Mouse (Mus musculus) T-helper 2 cell (primary cell): ENCODE measurements around the gene Tlcd2.
"Not testable (repeated sequence)": the region's sequence is repeated elsewhere in the genome, so short reads cannot be mapped to it uniquely, and the experiment has no call there.

Experiments
- in situ Hi-C: fragments of 300-600 bp; cut with MboI, MseI; formaldehyde crosslinking; loops from one replicate; pipeline ENCODE4 v1.15.1; 2025; ENCODE audit warnings: high pct_unique_total_duplicates

Gene Tlcd2

DNA sequence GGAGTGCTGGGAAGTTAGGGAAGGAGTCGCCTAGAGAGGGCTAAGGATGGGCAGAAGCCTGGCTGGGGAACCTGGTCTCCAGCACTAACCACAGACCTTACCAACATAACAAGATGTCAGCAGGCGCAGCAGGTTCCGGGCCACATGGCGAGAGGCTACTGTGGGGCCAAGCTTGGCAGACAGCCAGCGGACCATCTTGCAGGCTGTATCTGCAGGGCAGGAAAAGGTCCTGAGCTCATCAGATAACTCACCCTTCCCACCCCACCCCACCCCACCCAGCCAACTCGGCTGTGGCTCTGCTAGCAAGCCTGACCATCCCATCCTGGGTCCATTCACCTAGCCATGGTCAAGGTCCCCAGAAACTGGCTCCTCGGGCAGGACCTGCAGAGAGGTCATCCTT is 11.8 kb upstream of the Tlcd2 start:
- in situ Hi-C loops: no loop called here

DNA sequence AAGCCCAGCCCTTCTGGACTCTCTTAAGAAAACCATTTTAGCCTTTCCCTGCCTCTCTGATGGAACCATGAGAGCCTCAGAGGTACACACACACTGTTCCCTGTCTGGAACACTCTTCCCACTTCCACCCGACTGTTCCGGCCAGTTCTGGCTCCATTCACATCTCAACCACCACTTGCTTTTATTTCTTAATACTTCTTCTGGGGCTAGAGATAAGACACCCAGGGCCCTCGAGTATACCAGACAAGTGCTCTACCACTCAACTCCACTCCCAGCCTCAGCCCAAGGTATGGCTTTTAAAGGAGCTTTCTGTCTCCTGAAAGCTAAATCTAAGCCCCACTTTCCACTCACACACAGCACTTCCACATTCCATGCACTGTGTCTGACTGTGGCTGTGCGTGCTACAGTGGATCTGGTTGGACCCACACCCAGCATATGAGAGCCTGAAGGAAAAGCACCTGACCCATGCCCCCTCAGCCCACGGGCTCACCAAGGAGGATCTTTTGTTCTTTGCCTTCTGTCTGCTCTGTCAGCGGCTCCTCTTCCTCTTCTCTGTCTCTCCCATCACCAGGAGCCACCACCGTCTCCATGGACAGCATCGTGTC is 11.1 kb upstream of the Tlcd2 start:
- in situ Hi-C loops: no loop called here

DNA sequence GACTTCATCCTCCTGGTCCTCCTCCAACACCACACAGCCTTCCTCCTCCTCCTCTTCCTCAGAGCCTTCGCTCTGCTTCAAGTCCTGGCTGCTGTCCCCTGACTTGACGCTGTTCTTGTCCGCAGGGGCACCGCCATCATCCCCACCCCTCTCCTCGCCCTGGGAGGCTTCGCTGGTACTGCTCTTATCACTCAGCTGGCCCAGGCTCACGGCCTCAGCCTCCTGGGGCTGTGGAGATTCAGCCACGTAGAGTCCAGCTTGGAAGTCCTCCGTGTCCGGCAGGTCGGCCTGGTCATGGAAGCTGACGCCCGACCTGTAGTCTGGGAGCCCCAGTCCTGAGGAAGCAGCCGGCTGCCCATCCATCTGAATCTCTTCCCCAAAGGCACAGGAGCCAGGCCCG is 10.6 kb upstream of the Tlcd2 start:
- in situ Hi-C loops: no loop called here

DNA sequence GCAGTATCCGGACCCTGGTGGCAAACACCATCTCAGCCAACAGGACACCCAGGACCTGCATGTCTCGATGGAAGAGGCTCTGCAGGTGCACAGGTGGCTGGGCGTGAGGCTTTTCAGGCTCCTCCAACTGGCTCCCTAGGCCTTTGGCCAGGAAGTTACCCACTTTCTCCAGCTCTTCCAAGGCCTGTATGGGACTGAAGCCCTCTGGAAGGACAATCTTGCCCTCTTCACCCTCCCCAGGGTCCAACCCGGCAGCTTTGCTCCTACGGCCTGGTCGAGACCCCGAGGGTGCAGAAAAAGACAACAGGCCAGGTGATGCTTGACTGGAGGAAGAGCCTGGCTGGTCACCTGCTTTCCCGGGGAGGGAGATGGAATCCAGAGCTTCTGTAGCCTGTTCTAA is 9.4 kb upstream of the Tlcd2 start:
- in situ Hi-C loops: no loop called here

DNA sequence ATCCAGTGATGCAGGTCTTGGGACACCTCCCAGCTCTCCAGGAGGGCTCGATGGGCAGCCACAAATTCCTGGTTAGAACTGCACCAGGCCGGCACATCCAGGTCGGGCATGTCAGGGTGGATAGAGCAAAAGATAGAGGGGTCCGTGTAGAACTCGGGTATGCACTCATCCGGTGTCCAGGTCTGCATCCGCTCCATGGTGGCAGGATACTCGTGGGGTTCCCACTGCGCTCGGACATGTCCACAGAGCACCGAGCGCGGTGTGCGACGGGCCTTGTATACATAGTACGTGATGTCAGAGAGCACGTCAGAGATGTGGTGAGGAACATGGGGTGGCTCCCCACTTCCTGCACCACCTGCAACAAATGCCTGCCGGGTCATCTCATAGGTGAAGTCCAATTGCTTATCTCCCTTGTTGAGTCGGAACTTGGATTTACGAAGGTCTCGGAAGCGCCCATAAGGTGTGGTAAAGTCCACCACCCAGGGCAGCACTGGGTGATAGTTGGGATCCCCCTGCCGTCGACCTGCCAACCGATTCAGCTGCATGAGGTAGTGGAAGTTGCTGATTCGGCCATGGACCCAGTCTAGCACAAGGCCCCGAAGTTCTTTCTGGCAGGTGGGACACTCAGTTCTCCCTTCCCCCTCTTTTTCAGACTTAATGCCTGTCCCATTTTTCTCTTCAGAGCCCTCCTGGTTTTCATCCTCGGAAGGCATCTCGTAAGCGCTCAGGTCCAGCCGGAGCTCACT is 8.5 kb upstream of the Tlcd2 start:
- in situ Hi-C loops: no loop called here

- in situ Hi-C loops: no loop called here
Measured at GRCm38 (mm10) chr11:75453991-75454930, 7.3 kb upstream of the Tlcd2 start, which contains the start of gene Wdr81. TSS of gene Wdr81 (minus strand) at chr11:75454717.

DNA sequence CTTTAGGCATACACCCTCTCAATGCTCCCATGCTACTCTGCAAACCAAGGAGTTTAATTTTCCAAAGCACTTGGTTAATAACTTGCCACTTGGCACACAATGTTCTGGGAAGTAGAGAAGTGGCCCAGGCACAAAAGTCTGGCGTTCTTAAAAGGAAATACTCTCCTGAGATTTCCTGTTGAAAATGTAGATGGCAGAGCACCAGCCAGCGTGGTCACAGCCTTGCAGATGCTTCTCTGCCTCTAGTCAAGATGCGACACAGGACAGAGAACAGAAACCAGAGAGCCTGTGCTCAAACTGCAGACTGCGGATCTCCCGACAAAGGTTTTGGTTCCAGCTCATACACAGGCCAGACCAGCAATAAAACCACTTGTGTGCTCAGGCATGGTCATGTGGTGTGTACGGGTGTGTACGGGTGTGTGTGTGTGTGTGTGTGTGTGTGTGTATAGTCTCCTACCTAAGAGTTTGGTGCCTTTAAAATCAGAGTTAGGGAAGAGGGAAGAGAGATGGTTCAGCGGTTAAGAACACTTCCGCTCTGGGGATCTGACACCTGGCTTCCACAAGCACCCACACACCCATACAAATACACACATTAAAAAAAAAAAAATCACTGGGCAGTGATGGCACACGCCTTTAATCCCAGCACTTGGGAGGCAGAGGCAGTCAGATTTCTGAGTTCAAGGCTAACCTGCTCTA is 6.3 kb upstream of the Tlcd2 start:
- in situ Hi-C loops: no loop called here

- in situ Hi-C loops: not testable (repeated sequence)
Measured at GRCm38 (mm10) chr11:75455971-75456370, 5.5 kb upstream of the Tlcd2 start.

DNA sequence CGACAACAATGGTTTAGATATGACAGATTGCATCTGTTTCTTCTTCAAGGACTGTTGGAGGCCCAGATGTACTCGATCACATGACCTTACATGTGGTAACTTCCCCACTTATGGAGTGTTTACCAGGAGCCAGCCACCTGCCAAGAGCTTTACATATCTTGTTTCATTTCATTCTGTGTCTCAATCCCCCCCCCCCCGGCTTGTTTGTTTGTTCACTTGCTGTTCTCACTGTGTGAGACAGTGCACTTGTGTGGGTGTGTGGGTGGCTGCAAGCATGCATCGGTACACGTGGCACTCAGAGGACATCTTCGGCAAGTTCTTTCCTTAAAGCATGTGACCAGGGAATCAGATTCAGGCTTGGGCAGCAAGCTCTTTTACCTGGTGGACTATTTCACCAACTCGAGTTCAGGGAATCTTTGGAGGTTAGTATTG is 5.1 kb upstream of the Tlcd2 start:
- in situ Hi-C loops: no loop called here

DNA sequence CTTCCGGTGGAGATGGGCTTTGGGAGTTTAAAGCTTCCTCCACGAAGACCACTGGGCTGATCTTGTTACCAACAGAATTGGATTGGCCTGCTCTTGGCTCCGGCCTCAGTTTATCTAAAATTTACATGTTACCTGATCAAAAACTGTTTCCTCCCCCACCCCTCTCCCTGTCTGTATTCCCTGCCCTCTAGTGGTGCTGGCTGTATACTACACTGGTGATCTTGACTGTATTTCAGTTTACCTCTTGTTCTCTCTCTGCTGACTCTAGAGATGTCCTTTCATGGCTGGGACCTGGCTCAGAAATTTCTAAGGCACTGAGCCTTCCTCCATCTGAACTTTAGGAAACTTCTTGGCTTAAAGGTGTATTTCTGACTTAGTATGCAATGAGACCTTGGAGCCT is 3.3 kb upstream of the Tlcd2 start:
- in situ Hi-C loops: no loop called here

DNA sequence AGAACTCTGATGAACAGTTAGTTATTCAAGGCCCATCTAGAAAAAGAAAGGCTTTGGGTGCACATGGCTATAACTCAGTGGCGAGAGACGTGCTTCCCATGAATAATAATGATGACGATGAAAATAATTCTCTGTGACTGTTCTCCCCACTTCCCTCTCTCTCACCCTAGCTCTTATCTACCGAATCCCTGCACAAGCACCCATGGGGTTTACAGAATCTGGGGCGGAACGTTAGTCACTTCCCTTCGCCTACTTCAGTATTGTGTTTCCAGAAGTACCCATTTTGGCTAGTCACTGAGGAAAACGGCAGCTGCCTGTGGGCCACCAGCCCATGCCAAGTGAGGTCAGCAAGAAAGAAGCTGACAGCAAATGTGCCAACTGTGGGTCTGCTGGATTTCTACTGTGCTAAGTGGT is 2.9 kb upstream of the Tlcd2 start:
- in situ Hi-C loops: no loop called here

GRCm38 (mm10) chr11:75459141-75459711 is 2.3 kb upstream of the Tlcd2 start:
- in situ Hi-C loops: no loop called here

DNA sequence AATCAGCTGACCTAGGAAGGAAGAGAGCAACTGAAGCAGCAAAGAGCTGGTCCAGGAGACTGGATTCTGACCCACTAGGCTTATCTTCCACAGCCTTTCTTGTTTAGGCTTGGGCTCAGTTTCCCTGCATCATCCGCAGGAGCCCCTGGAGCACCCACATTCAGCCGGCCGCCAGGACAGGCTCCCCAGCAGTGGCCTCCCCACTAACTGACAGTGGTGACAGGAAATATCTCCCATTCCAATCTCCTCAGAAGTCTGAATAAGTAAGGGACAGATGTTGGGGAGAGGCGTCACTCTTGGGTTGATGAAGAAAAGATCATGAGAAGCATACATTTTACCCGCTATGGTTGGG is 1.8 kb upstream of the Tlcd2 start:
- in situ Hi-C loops: no loop called here

- in situ Hi-C loops: no loop called here
Measured at GRCm38 (mm10) chr11:75460103-75460843, 1.2 kb upstream of the Tlcd2 start.

GRCm38 (mm10) chr11:75461743-75462252 is 283 bp downstream of the Tlcd2 start:
- in situ Hi-C loops: no loop called here

GRCm38 (mm10) chr11:75462253-75462783 is 803 bp downstream of the Tlcd2 start:
- in situ Hi-C loops: no loop called here

DNA sequence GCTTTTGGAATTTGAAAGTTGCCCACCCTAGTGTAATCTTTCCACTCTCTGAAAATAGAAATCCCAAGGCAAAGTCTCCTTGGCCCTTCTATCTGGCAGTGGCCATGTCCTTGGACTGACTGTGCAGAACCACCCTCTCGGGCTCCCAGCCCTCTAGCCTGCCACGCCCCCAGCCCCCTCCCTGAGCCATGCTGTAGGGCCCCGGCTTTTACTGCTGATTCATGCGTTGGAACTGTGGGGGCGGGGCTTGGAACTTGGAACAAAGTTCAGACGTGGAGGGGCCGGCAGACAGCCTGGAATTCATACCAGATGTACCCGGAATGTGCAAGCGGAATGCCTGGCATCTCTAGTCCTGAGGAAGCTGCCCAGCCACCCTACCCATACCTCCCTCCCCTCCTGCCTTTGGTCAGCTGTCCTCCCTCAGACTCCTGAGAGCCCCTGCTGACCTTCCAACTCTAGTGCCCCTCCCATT is 1.4 kb downstream of the Tlcd2 start:
- in situ Hi-C loops: no loop called here

DNA sequence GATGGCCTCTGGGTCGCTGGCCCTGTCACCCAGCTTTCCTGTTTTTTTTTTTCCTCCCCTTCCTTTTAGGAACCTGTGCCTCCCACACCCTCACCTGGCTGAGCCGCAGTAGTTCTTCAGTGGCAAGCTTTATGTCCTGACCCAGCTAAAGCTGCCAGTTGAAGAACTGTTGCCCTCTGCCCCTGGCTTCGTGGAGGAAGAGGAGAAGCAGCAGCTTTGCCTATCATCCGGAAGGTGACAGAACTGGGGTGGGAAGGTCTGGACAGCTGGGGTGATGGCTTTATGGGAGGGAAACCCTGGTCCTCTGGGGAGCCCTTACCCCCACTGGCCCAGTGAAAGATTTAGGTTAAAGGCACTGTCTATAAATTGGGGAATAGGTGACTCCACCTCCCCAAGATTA is 2.1 kb downstream of the Tlcd2 start:
- in situ Hi-C loops: no loop called here

- in situ Hi-C loops: no loop called here
Measured at GRCm38 (mm10) chr11:75464417-75464816, 2.9 kb downstream of the Tlcd2 start.

DNA sequence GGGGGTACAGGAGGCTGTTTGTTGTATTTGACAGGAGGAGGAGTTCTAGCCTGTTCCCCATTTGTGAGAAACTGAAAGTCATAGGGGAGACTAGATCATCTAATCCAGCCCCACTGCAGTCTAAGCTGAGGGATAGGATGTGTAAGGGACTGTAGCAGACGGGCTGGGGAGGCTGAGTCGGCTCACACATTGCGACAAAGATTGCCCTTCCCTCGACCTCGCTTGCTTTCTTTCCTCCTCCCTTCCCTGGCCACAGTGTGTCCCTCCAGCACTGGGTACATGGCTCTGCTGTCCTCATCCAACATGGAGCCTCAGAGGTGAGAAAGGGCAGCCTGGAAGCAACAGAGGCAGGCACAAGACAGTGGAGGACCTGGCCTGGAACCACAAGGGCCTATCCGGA is 3.5 kb downstream of the Tlcd2 start:
- in situ Hi-C loops: no loop called here
